Mouse (Mus musculus): ENCODE results near the gene Letm1.

- TF ChIP-seq CTCF (IDR thresholded peaks at IDR 0.05) (no peak), EP300 (IDR thresholded peaks at IDR 0.05; ENCODE audit: insufficient read depth, low read depth, low read length) (no peak), POLR2A (IDR thresholded peaks at IDR 0.05; ENCODE audit: insufficient read depth, low read depth, low read length) (no peak)
Measured at GRCm38 (mm10) chr5:33694461-33694847, 88.2 kb downstream of the Letm1 start.
